Mouse (Mus musculus): ENCODE data around the gene Slc39a9.

DNA sequence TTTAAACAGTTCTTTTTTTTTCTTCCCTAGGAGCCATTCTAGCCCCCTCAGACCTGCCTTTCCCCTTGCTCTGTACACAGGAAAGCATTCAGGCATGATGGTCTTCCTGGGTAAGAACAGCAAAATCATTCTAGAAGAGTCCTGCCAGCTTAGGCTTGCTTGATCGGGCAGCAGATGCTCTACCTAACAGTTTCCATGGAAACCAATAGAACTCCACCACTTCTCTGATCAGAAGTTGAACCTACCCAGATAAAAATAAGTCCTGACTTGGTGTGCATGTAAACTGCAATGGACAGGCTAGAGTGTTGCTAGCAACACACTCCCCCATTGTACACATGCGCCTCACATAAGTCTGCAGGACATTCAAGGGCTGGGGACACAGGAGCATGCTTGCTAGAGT is 39.5 kb upstream of the Slc39a9 start:
- no peak for TF ChIP-seq CTCF (IDR thresholded peaks at IDR 0.05; ENCODE audit: low read depth)
- no peak for TF ChIP-seq EP300 (IDR thresholded peaks at IDR 0.05; ENCODE audit: low read depth)

All from heart, postnatal 0 days (tissue).